Mouse (Mus musculus) testis, adult 2 months (tissue): ENCODE measurements around the gene Pla2g2c. TPM values are rescaled to one million over a fixed set of nuclear protein-coding genes. Genes with fewer than 3 reads are reported as not detected.

Source experiments
- H3K27ac ChIP-seq: fragments of 200-500 bp; 2 replicates; pipeline ENCODE4 v1.5.1; 2012; ENCODE audit warnings: low read depth, low read length; ENCODE audit not compliant: control insufficient read depth, insufficient read depth
- H3K27me3 ChIP-seq: fragments of 200-500 bp; 2 replicates; pipeline ENCODE4 v1.6.1; 2012; ENCODE audit warnings: mild to moderate bottlenecking, low read length, moderate library complexity; ENCODE audit not compliant: control insufficient read depth, insufficient read depth
- H3K36me3 ChIP-seq: fragments of 200-500 bp; 2 replicates; pipeline ENCODE4 v1.6.1; 2012; ENCODE audit warnings: mild to moderate bottlenecking, low read length; ENCODE audit not compliant: control insufficient read depth, insufficient read depth
- H3K4me1 ChIP-seq: fragments of 200-500 bp; 2 replicates; pipeline ENCODE4 v1.6.1; 2012; ENCODE audit warnings: low read length; ENCODE audit not compliant: control insufficient read depth, insufficient read depth
- H3K4me3 ChIP-seq: fragments of 200-500 bp; 2 replicates; pipeline ENCODE4 v1.5.1; 2012; ENCODE audit warnings: low read depth, mild to moderate bottlenecking, low read length, moderate library complexity, mixed read lengths; ENCODE audit not compliant: control insufficient read depth
- CTCF ChIP-seq: fragments of 200-500 bp; IDR thresholded peaks from 2 replicates; pipeline ENCODE4 v1.5.1; 2012; ENCODE audit warnings: low read depth, mild to moderate bottlenecking, inconsistent platforms, low read length, moderate library complexity; ENCODE audit not compliant: control insufficient read depth, insufficient read depth, insufficient replicate concordance
- POLR2A ChIP-seq: fragments of 200-500 bp; IDR thresholded peaks from 2 replicates; pipeline ENCODE4 v1.6.1; 2012; ENCODE audit warnings: low read depth, mild to moderate bottlenecking, inconsistent platforms, low read length, moderate library complexity; ENCODE audit not compliant: control insufficient read depth
- polyA plus RNA-seq: library from polyadenylated mRNA; depleted of rRNA; stranded (reverse); fragments of >200 nt; gene quantifications from 2 replicates; pipeline ENCODE4 v1.2.3, GENCODE M21; 2012

The Pla2g2c gene
- polyA plus RNA-seq, 1 experiment = 148 TPM

DNA sequence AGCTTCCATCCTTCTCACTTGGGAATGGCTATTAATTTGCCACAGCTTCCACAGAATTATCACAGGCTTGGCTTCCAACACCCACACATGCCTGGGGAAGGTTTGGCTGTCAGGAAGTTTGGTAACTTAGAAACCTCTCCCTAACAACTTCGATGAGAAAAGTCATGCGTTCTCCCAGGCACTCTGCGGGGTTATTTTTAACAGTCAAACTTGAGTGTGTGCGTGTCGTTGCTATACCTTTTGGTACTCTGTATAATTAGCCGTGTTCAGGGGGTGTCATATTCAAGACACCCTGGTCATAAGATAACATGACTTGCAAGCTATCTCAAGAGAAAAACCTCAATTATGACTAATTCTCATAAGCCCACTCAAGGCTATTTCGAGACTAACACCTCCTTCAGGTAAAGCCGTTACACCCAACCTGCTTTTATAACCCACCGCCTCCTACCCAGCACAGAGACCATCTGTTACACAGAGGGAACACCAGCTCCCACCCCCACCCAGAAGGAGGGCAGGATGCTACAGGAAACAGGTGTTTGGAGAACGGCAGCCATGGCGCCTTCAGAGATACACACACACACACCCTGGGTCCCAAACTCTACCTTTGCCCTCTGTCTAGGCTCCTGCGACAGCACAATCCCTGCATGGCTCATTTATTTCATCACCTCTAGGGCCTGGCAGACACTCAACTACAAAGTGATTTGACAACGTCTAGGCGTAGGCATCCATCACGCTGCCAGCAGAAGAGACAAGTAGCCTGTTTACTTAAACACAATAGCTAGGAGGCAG, 905 bp upstream of the Pla2g2c start:
- Histone ChIP-seq H3K27me3 (no peaks in the 10 kb centered on the region), H3K4me3 (peak overlapping the region; percentile 97), H3K36me3 (no peaks in the 10 kb centered on the region), H3K27ac (peak overlapping the region; percentile 64), H3K4me1 (peaks cover 24% of the 10 kb centered on the region)
- TF ChIP-seq POLR2A = 0 out of 2 replicates have a peak, but pooled peaks have one; percentile 25
- no peak for TF ChIP-seq CTCF

DNA sequence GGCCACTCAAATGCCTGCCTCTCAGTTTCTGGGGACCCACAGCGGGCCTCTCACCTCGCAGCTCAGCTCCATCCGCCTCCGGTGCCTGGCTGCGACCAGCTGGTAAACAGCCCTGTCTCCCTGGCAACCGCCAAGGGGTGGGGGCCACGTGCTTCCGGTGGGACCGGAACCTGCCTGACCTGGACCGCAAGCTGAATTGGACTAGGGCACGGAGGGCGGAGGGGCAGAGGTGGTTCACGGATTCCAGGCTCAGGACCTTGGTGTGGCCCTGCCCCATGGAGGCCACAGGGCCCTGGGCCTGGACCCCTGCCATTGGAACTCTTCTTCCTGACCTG, 502 bp downstream of the Pla2g2c start:
- no peaks in the 10 kb centered on the region for H3K36me3 ChIP-seq
- no peaks in the 10 kb centered on the region for H3K27me3 ChIP-seq
- H3K4me3 ChIP-seq = peak overlapping the region; percentile 97
- peaks cover 24% of the 10 kb centered on the region for H3K4me1 ChIP-seq
- peak overlapping the region; percentile 75 for H3K27ac ChIP-seq
- TF ChIP-seq POLR2A (peak; percentile 76; the same call in 1 of the 2 replicates), CTCF (no peak)

DNA sequence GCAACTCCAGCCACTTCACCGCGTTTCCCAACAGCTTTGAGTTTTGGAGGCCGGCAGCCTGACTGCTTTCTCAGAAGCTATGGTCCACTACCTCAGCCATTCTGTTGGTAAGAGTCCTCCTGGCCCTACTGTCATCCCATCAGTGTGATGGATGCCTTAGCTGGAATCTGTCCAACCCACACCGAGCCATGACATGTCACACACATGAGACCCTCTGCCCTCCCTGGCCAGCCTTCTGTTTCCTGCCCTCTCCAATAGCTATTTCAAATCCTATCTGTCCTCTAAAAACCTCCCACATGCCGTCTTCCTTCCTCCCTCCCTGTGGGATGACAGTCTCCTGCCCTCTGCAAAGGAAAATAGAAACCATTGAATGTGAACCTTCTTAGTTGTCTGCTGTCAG, 1.2 kb downstream of the Pla2g2c start:
- Histone ChIP-seq H3K27me3 (no peaks in the 10 kb centered on the region), H3K27ac (no peak overlapping the region), H3K36me3 (no peaks in the 10 kb centered on the region), H3K4me3 (peak overlapping the region; percentile 97), H3K4me1 (peaks cover 24% of the 10 kb centered on the region)
- no peak for TF ChIP-seq POLR2A
- no peak for TF ChIP-seq CTCF

DNA sequence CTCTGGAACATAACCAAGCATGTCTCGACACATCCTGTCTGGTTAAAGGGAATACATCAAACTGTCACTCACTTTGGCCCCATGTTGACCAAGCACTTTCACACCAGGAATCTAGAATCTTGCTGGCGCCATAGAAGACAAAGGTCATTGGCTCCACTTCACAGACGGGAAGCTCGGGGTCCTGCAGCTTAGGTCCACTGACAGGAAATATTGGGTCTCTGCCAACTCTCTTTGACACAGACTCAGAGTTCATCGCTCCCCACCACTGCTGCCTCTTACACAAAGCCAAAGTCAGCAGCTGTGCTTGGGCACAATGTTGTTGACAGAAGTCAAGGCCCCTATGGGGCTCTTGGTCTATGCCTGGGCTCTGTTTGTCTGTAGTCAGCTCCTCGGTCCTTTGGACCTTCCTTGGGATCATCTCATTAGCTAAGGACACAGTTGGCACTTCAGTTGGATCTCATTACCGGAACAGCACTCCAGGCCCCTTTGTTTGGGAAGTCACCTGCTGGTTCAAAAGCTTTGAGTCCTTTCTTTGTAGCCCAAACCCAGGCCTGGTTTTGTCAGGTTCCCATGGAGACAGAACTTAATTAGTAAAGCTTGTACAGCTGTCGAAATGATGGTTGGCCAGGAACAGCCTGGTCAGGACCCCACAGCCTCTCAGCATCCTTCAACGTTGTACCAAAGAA, 4.6 kb downstream of the Pla2g2c start:
- H3K4me1 ChIP-seq = peaks cover 19% of the 10 kb centered on the region
- H3K27ac ChIP-seq = no peak overlapping the region

DNA sequence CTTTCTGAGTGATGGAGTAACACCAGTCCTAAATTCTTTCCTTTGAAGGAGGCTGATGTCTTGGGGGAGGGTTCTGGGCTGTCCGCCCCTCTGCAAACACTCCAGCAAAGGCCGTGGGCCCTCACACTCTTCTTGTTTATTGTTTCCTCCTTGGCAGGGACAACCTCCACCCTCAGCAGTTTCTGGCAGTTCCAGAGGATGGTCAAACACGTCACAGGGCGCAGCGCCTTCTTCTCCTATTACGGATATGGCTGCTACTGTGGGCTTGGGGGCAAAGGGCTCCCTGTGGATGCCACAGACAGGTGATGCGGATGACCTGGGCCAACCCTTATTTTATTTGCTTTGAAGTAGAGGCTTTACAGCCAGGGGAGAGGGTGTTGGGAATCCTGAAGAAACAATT, 9.5 kb downstream of the Pla2g2c start:
- H3K4me3 ChIP-seq = no peak overlapping the region
- H3K36me3 ChIP-seq = no peaks in the 10 kb centered on the region; the same call in 1 of the 2 replicates
- no peak overlapping the region for H3K27ac ChIP-seq
- TF ChIP-seq CTCF = no peak
- no peak for TF ChIP-seq POLR2A
- no peaks in the 10 kb centered on the region for H3K4me1 ChIP-seq
- no peaks in the 10 kb centered on the region for H3K27me3 ChIP-seq

More for the DNA sequence above, 4.6 kb downstream of the Pla2g2c start:
- Histone ChIP-seq H3K36me3 (no peaks in the 10 kb centered on the region; the same call in 1 of the 2 replicates), H3K4me3 (no peak overlapping the region), H3K27me3 (no peaks in the 10 kb centered on the region)
- TF ChIP-seq CTCF (no peak), POLR2A (no peak)

DNA sequence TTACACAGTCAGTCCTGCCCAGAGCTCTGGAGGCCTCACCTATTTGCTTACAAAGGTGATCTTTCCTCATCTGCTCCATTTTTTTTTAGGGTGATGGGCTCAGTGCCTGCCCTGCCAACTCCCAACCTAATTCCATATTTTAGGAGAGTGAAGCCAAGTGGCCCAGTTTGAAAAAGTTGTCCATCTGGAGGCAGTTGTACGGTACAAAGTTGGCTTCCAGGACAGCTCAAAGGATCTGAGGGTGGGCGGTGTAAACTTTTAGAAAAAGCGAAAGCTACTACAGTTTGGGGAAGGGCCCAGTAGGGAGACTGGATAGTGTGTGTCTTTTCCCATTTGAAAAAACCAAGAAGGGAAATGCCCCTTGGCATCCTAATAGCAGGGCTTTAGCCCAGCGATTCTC, 10.3 kb downstream of the Pla2g2c start:
- Histone ChIP-seq H3K4me1 (no peaks in the 10 kb centered on the region), H3K27ac (no peak overlapping the region), H3K36me3 (no peaks in the 10 kb centered on the region; the same call in 1 of the 2 replicates), H3K4me3 (no peak overlapping the region), H3K27me3 (no peaks in the 10 kb centered on the region)
- no peak for TF ChIP-seq CTCF
- TF ChIP-seq POLR2A = no peak

DNA sequence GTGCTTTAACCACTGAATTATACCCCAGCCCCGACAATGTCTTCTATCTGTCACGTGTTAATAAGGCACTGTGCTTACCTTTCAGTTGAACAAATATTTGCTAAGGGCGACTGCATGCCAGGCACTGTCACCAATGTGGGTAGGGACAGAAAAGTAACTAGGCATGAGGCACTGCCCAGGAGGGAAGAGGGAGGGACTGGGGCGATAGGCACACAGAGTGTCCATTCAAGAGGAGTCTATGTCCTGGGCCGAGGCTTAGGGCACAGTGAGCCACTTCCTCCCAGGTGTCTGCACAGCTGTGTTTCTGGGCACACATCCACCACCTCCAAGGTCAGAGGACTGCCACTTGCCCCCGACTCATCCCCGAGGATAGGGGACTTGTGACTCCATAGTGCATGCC, 12.4 kb downstream of the Pla2g2c start, which contains the start of gene Ubxn10:
TSS of gene Ubxn10 (minus strand) at position 137 of the 400 bp plus-strand sequence.
- no peak within 1 kb of the TSS for H3K27ac ChIP-seq
- H3K36me3 ChIP-seq = no peaks in the 10 kb centered on the region; the same call in 1 of the 2 replicates
- H3K4me1 ChIP-seq = no peaks in the 10 kb centered on the region
- H3K4me3 ChIP-seq = no peak within 1 kb of the TSS
- TF ChIP-seq POLR2A (no peak), CTCF (no peak)
- H3K27me3 ChIP-seq = no peaks in the 10 kb centered on the region
